Mouse (Mus musculus) midbrain, embryonic 12.5 days (tissue): ENCODE results near the gene Pkp1. TPM values are rescaled to one million over a fixed set of nuclear protein-coding genes. Genes with fewer than 3 reads are reported as not detected.

Source experiments
- ATAC-seq: fragments of 200-750 bp; cut with Nextera tagmentation; 2 replicates; pipeline ENCODE4 v1.8.0; 2017; ENCODE audit warnings: low read depth, moderate TSS enrichment, moderate library complexity; ENCODE audit not compliant: low FRiP score
- H3K27ac ChIP-seq: fragments of 300-500 bp; sonication (generic); replicated peaks from 2 replicates; pipeline ENCODE4 v1.5.1; 2016; ENCODE audit warnings: mild to moderate bottlenecking
- H3K27me3 ChIP-seq: fragments of 300-500 bp; sonication (generic); 2 replicates; pipeline ENCODE4 v1.6.1; 2016; ENCODE audit warnings: mild to moderate bottlenecking
- H3K36me3 ChIP-seq: fragments of 300-500 bp; sonication (generic); 2 replicates; pipeline ENCODE4 v1.6.1; 2016
- H3K4me1 ChIP-seq: fragments of 300-500 bp; sonication (generic); 2 replicates; pipeline ENCODE4 v1.6.1; 2016
- H3K4me2 ChIP-seq: fragments of 300-500 bp; sonication (generic); replicated peaks from 2 replicates; pipeline ENCODE4 v1.6.1; 2016; ENCODE audit warnings: mild to moderate bottlenecking, moderate library complexity
- H3K4me3 ChIP-seq: fragments of 300-500 bp; sonication (generic); 2 replicates; pipeline ENCODE4 v1.5.1; 2016; ENCODE audit warnings: mild to moderate bottlenecking
- H3K9ac ChIP-seq: fragments of 300-500 bp; sonication (generic); replicated peaks from 2 replicates; pipeline ENCODE4 v1.6.1; 2016; ENCODE audit warnings: mild to moderate bottlenecking, moderate library complexity
- H3K9me3 ChIP-seq: fragments of 300-500 bp; sonication (generic); 2 replicates; pipeline ENCODE4 v1.6.1; 2016; ENCODE audit warnings: mild to moderate bottlenecking
- WGBS: fragments of 180-500 bp; shearing (Covaris S2); methylation state at CpG from one replicate; pipeline ENCODE4 v1.1.7; 2016; 5-methylcytosine and 5-hydroxymethylcytosine counted together
- polyA plus RNA-seq: library from polyadenylated mRNA; unstranded; fragments of >200 nt; fragmentation: Nextera tagmentation; extraction: Ambion mirVana; gene quantifications from 2 replicates; pipeline ENCODE4 v1.2.1, GENCODE M21; 2016

Gene Pkp1
- polyA plus RNA-seq, 1 experiment from 2014 or later, result 0.10 TPM

DNA sequence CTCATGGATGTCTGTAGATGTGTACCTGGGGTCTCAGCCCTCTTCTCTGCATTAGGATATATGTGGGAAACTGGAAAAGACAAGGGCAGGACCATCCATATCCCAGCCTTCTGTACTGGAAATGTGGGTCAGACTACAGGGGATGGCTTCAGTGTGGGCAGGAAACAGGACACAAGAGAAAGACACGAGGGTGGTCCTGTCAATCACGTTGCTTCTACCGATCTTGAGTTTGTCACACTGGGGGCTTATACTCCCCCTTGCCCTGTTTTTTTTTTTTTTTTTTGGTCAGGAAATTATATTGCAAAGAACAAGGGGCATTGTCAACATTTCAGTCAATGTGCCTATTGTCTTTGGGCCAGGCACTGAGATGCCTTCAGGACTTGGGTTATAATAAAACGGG, 80.4 kb downstream of the Pkp1 start:
- 72% methylated on average over 4 of the region's 4 CpGs for WGBS
- Histone ChIP-seq H3K27me3 (peaks cover 6% of the 10 kb centered on the region; the same call in 1 of the 2 replicates), H3K9ac (no peak overlapping the region), H3K4me2 (no peak overlapping the region), H3K4me3 (no peak overlapping the region), H3K9me3 (no peaks in the 10 kb centered on the region), H3K4me1 (0 out of 2 replicates have a peak, but pooled peaks cover 2% of the 10 kb centered on the region), H3K36me3 (no peaks in the 10 kb centered on the region), H3K27ac (no peak overlapping the region)
- ATAC-seq, result no peak

GRCm38 (mm10) chr1:135835716-135836483, 83.1 kb downstream of the Pkp1 start, which contains the start of gene Tnnt2:
Gene Tnnt2, plus strand, starts transcription at chr1:135836354.
- Histone ChIP-seq H3K27ac (no peak within 1 kb of the TSS), H3K36me3 (no peaks in the 10 kb centered on the region), H3K4me1 (0 out of 2 replicates have a peak, but pooled peaks cover 2% of the 10 kb centered on the region), H3K4me2 (no peak within 1 kb of the TSS), H3K4me3 (no peak within 1 kb of the TSS), H3K9me3 (no peaks in the 10 kb centered on the region), H3K27me3 (peaks cover 16% of the 10 kb centered on the region; the same call in 1 of the 2 replicates), H3K9ac (no peak within 1 kb of the TSS)
- 54% methylated on average over 9 of the region's 9 CpGs for WGBS
- no peak for ATAC-seq

GRCm38 (mm10) chr1:135834983-135835382, 84.0 kb downstream of the Pkp1 start:
- WGBS, result 87% methylated on average over 8 of the region's 8 CpGs
- no peak for ATAC-seq

GRCm38 (mm10) chr1:135834206-135834859, 84.7 kb downstream of the Pkp1 start:
- Histone ChIP-seq H3K27ac (no peak overlapping the region), H3K4me2 (no peak overlapping the region), H3K27me3 (peaks cover 16% of the 10 kb centered on the region), H3K36me3 (no peaks in the 10 kb centered on the region), H3K9ac (no peak overlapping the region), H3K9me3 (no peaks in the 10 kb centered on the region), H3K4me1 (0 out of 2 replicates have a peak, but pooled peaks cover 2% of the 10 kb centered on the region), H3K4me3 (no peak overlapping the region)
- WGBS, result 87% methylated on average over 5 of the region's 6 CpGs
- ATAC-seq, result no peak

More at GRCm38 (mm10) chr1:135834983-135835382, 84.0 kb downstream of the Pkp1 start:
- Histone ChIP-seq H3K27me3 (peaks cover 16% of the 10 kb centered on the region; the same call in 1 of the 2 replicates), H3K9ac (no peak overlapping the region), H3K36me3 (no peaks in the 10 kb centered on the region), H3K4me1 (0 out of 2 replicates have a peak, but pooled peaks cover 2% of the 10 kb centered on the region), H3K4me3 (no peak overlapping the region), H3K27ac (no peak overlapping the region), H3K4me2 (no peak overlapping the region), H3K9me3 (no peaks in the 10 kb centered on the region)

DNA sequence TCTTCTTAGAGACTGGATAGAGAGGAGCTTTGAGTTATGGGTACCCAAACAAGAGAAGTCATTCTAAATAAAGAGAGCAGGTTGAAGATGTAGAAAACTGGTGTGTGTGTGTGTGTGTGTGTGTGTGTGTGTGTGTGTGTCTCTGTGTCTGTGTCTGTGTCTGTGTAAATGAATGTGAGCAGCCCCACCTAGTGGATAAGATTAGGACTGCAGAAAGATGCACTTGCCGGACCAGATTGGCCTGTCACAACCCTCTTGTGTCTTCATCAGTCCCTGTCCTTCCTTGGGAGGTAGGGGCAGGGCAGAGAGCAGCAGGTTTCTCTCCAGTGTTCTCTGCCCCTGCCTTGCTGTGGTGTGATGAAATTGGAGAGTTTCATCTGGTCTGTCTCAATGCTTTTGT, 90.1 kb downstream of the Pkp1 start:
- WGBS, result 27% methylated on average over 1 of the region's 1 CpGs
- H3K9me3 ChIP-seq, result no peaks in the 10 kb centered on the region
- H3K9ac ChIP-seq, result no peak overlapping the region
- peaks cover 11% of the 10 kb centered on the region for H3K27me3 ChIP-seq
- no peak for ATAC-seq
- H3K27ac ChIP-seq, result no peak overlapping the region
- no peak overlapping the region for H3K4me2 ChIP-seq
- H3K4me3 ChIP-seq, result no peak overlapping the region
- no peaks in the 10 kb centered on the region for H3K4me1 ChIP-seq
- H3K36me3 ChIP-seq, result no peaks in the 10 kb centered on the region

DNA sequence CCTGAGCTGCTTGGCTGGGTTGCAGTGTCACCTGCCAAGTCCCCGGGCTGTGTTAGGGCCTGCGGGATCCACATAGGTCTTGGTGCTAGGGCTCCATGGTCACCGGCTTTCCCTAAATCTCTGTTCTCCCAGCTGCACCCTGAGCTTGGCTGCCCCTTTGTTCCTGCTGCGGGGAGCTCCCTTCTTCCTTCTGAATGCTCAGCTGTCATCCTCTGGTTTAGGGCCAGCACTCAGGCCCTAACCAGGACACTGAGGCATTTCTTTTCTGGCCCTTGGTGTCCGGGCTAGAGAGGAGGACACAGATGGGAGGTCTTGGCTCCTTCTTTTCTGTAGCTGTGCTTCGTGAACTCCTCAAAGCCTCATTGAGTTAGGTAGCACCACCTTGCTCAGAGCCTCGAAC, 97.2 kb downstream of the Pkp1 start:
- H3K36me3 ChIP-seq, result no peaks in the 10 kb centered on the region
- H3K27me3 ChIP-seq, result peaks cover 56% of the 10 kb centered on the region
- H3K27ac ChIP-seq, result no peak overlapping the region
- H3K9ac ChIP-seq, result no peak overlapping the region
- WGBS, result 83% methylated on average over 7 of the region's 7 CpGs
- H3K9me3 ChIP-seq, result no peaks in the 10 kb centered on the region
- ATAC-seq, result no peak
- no peak overlapping the region for H3K4me3 ChIP-seq
- H3K4me1 ChIP-seq, result peaks cover 8% of the 10 kb centered on the region
- H3K4me2 ChIP-seq, result no peak overlapping the region

Other genes starting within 250 kb of the Pkp1 start
- 35.6 and 41.0 TPM in 2 replicates for gene Csrp1, start 199.1 kb downstream of the Pkp1 start, polyA plus RNA-seq
- gene Phlda3, start 153.1 kb downstream of the Pkp1 start, polyA plus RNA-seq, result 15.7 and 21.8 TPM in 2 replicates
- gene Tnni1, start 139.8 kb downstream of the Pkp1 start, polyA plus RNA-seq, result 1.0 and 2.2 TPM in 2 replicates
- gene Lad1, start 100.6 kb downstream of the Pkp1 start, polyA plus RNA-seq, result 0.20 and 0.32 TPM in 2 replicates
- gene Tnnt2, start 82.9 kb downstream of the Pkp1 start, polyA plus RNA-seq, result 1.6 and 2.5 TPM in 2 replicates
- gene Igfn1, start 87.1 kb upstream of the Pkp1 start, polyA plus RNA-seq, result not detected in 2 replicates
- gene Tmem9, start 88.9 kb upstream of the Pkp1 start, polyA plus RNA-seq, result 129 and 138 TPM in 2 replicates
- not detected in 2 replicates for gene Ascl5, start 131.6 kb upstream of the Pkp1 start, polyA plus RNA-seq
- 0.09 and 0.26 TPM in 2 replicates for gene Cacna1s, start 133.5 kb upstream of the Pkp1 start, polyA plus RNA-seq
- 30.8 and 34.2 TPM in 2 replicates for gene Kif21b, start 212.2 kb upstream of the Pkp1 start, polyA plus RNA-seq